Mouse (Mus musculus): ENCODE data around the gene Hdac9. TPM values are rescaled to one million over a fixed set of nuclear protein-coding genes. Genes with fewer than 3 reads are reported as not detected.

Hdac9 gene
- total and polyA plus RNA-seq, 2 experiments = 0.56 to 1.6 TPM

- DNase-seq (ENCODE audit: extremely low read depth, low read depth, low spot score) = no peak
- Histone ChIP-seq H3K4me1 (ENCODE audit: control insufficient read depth, insufficient read depth, low read length) (no peaks in the 10 kb centered on the region), H3K9ac (ENCODE audit: low read depth, low read length) (no peak overlapping the region), H3K27ac (replicated peaks; ENCODE audit: insufficient read depth, low read depth, low read length) (no peak overlapping the region), H3K36me3 (ENCODE audit: control insufficient read depth, insufficient read depth, low read length) (no peaks in the 10 kb centered on the region), H3K27me3 (ENCODE audit: control insufficient read depth, insufficient read depth, low read length) (no peaks in the 10 kb centered on the region), H3K4me3 (ENCODE audit: insufficient read depth, low read depth, low read length) (no peak overlapping the region), H3K79me2 (ENCODE audit: control insufficient read depth, insufficient read depth, low read length) (no peaks in the 10 kb centered on the region)
- WGBS = 20% methylated on average over 6 of the region's 6 CpGs
- no peak for TF ChIP-seq POLR2A (IDR thresholded peaks at IDR 0.05; ENCODE audit: extremely low read depth, insufficient read depth, low read length)
- TF ChIP-seq CTCF (IDR thresholded peaks at IDR 0.05; ENCODE audit: low read depth, low read length) = no peak
Observed at GRCm38 (mm10) chr12:34351906-34352305, 565.0 kb downstream of the Hdac9 start.

GRCm38 (mm10) chr12:34347529-34347928, 569.4 kb downstream of the Hdac9 start:
- H3K4me1 ChIP-seq (ENCODE audit: control insufficient read depth, insufficient read depth, low read length) = no peaks in the 10 kb centered on the region
- H3K4me3 ChIP-seq (ENCODE audit: insufficient read depth, low read depth, low read length) = no peak overlapping the region
- 97% methylated on average over 2 of the region's 2 CpGs for WGBS
- H3K9ac ChIP-seq (ENCODE audit: low read depth, low read length) = no peak overlapping the region
- no peak for DNase-seq (ENCODE audit: extremely low read depth, low read depth, low spot score)
- H3K27me3 ChIP-seq (ENCODE audit: control insufficient read depth, insufficient read depth, low read length) = no peaks in the 10 kb centered on the region
- H3K27ac ChIP-seq (replicated peaks; ENCODE audit: insufficient read depth, low read depth, low read length) = no peak overlapping the region
- TF ChIP-seq CTCF (IDR thresholded peaks at IDR 0.05; ENCODE audit: low read depth, low read length) (no peak), POLR2A (IDR thresholded peaks at IDR 0.05; ENCODE audit: extremely low read depth, insufficient read depth, low read length) (no peak)
- H3K36me3 ChIP-seq (ENCODE audit: control insufficient read depth, insufficient read depth, low read length) = no peaks in the 10 kb centered on the region
- no peaks in the 10 kb centered on the region for H3K79me2 ChIP-seq (ENCODE audit: control insufficient read depth, insufficient read depth, low read length)

GRCm38 (mm10) chr12:34342761-34343160, 574.1 kb downstream of the Hdac9 start:
- Histone ChIP-seq H3K27ac (replicated peaks; ENCODE audit: insufficient read depth, low read depth, low read length) (no peak overlapping the region), H3K4me1 (ENCODE audit: control insufficient read depth, insufficient read depth, low read length) (no peaks in the 10 kb centered on the region), H3K9ac (ENCODE audit: low read depth, low read length) (no peak overlapping the region), H3K36me3 (ENCODE audit: control insufficient read depth, insufficient read depth, low read length) (no peaks in the 10 kb centered on the region), H3K27me3 (ENCODE audit: control insufficient read depth, insufficient read depth, low read length) (no peaks in the 10 kb centered on the region), H3K79me2 (ENCODE audit: control insufficient read depth, insufficient read depth, low read length) (no peaks in the 10 kb centered on the region), H3K4me3 (ENCODE audit: insufficient read depth, low read depth, low read length) (no peak overlapping the region)
- TF ChIP-seq POLR2A (IDR thresholded peaks at IDR 0.05; ENCODE audit: extremely low read depth, insufficient read depth, low read length) = no peak
- no peak for TF ChIP-seq CTCF (IDR thresholded peaks at IDR 0.05; ENCODE audit: low read depth, low read length)
- WGBS = 90% methylated on average over 2 of the region's 2 CpGs
- no peak for DNase-seq (ENCODE audit: extremely low read depth, low read depth, low spot score)

- H3K27me3 ChIP-seq (ENCODE audit: control insufficient read depth, insufficient read depth, low read length) = no peaks in the 10 kb centered on the region
- H3K27ac ChIP-seq (replicated peaks; ENCODE audit: insufficient read depth, low read depth, low read length) = no peak overlapping the region
- TF ChIP-seq POLR2A (IDR thresholded peaks at IDR 0.05; ENCODE audit: extremely low read depth, insufficient read depth, low read length) = no peak
- no peak for TF ChIP-seq CTCF (IDR thresholded peaks at IDR 0.05; ENCODE audit: low read depth, low read length)
- H3K9ac ChIP-seq (ENCODE audit: low read depth, low read length) = no peak overlapping the region
- no peak for DNase-seq (ENCODE audit: extremely low read depth, low read depth, low spot score)
- WGBS = 74% methylated on average over 4 of the region's 4 CpGs
- no peaks in the 10 kb centered on the region for H3K36me3 ChIP-seq (ENCODE audit: control insufficient read depth, insufficient read depth, low read length)
- no peaks in the 10 kb centered on the region for H3K79me2 ChIP-seq (ENCODE audit: control insufficient read depth, insufficient read depth, low read length)
- H3K4me1 ChIP-seq (ENCODE audit: control insufficient read depth, insufficient read depth, low read length) = no peaks in the 10 kb centered on the region
- H3K4me3 ChIP-seq (ENCODE audit: insufficient read depth, low read depth, low read length) = no peak overlapping the region
Observed at GRCm38 (mm10) chr12:34338886-34339285, 578.0 kb downstream of the Hdac9 start.

- DNase-seq (ENCODE audit: extremely low read depth, low read depth, low spot score) = no peak
- WGBS = 74% methylated on average over 4 of the region's 4 CpGs
- H3K79me2 ChIP-seq (ENCODE audit: control insufficient read depth, insufficient read depth, low read length) = no peaks in the 10 kb centered on the region
- no peak overlapping the region for H3K27ac ChIP-seq (replicated peaks; ENCODE audit: insufficient read depth, low read depth, low read length)
- H3K4me1 ChIP-seq (ENCODE audit: control insufficient read depth, insufficient read depth, low read length) = no peaks in the 10 kb centered on the region
- H3K9ac ChIP-seq (ENCODE audit: low read depth, low read length) = no peak overlapping the region
- TF ChIP-seq CTCF (IDR thresholded peaks at IDR 0.05; ENCODE audit: low read depth, low read length) (no peak), POLR2A (IDR thresholded peaks at IDR 0.05; ENCODE audit: extremely low read depth, insufficient read depth, low read length) (no peak)
- H3K27me3 ChIP-seq (ENCODE audit: control insufficient read depth, insufficient read depth, low read length) = no peaks in the 10 kb centered on the region
- no peaks in the 10 kb centered on the region for H3K36me3 ChIP-seq (ENCODE audit: control insufficient read depth, insufficient read depth, low read length)
- no peak overlapping the region for H3K4me3 ChIP-seq (ENCODE audit: insufficient read depth, low read depth, low read length)
Observed at GRCm38 (mm10) chr12:34334455-34335084, 582.3 kb downstream of the Hdac9 start.

GRCm38 (mm10) chr12:34332884-34333283, 584.0 kb downstream of the Hdac9 start:
- WGBS = 64% methylated on average over 4 of the region's 4 CpGs
- Histone ChIP-seq H3K9ac (ENCODE audit: low read depth, low read length) (no peak overlapping the region), H3K27ac (replicated peaks; ENCODE audit: insufficient read depth, low read depth, low read length) (no peak overlapping the region), H3K36me3 (ENCODE audit: control insufficient read depth, insufficient read depth, low read length) (no peaks in the 10 kb centered on the region), H3K4me1 (ENCODE audit: control insufficient read depth, insufficient read depth, low read length) (no peaks in the 10 kb centered on the region), H3K79me2 (ENCODE audit: control insufficient read depth, insufficient read depth, low read length) (no peaks in the 10 kb centered on the region), H3K27me3 (ENCODE audit: control insufficient read depth, insufficient read depth, low read length) (no peaks in the 10 kb centered on the region), H3K4me3 (ENCODE audit: insufficient read depth, low read depth, low read length) (no peak overlapping the region)
- TF ChIP-seq POLR2A (IDR thresholded peaks at IDR 0.05; ENCODE audit: extremely low read depth, insufficient read depth, low read length) = no peak
- DNase-seq (ENCODE audit: extremely low read depth, low read depth, low spot score) = no peak

Measured in liver, adult 2 months (tissue).